Comparison of ENCODE assay signal across 16 mouse cellular contexts in the genomic region with DNA sequence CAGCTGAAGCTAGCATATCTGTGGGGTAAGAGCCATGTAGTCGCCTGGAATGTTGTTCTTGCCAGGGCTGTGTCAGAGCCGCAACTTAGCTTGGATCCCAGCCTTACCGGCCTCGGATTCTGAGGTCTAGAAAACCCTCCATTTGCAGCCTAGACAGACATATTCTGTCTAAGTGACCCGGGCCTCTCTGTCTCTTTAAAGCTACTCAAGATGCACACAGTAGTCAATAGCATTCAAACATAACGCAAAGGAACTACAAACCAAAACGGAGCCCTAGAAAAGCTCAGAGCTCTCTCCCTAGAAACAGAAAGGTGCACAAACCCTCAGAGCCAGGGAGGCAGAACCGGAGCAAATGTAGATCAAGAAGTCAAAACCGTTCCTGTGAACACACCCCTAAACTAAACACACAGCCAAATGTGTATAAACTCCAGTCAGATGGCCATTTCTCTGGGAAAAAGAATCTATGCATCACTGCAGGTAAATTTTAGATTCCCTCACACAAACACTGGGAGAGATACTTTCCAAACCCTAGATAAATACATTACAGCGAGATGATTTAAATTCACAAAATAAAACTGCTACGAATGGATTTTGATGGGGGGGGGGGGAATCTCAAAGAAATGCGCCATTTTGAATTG. TPM values are rescaled to one million over a fixed set of nuclear protein-coding genes. Genes with fewer than 3 reads are reported as not detected.
A peak's percentile ranks its signal among the peaks of the same experiment; 100 is the strongest.
DNase-seq lines count a peak whose midpoint lies in the region; ATAC-seq and TF ChIP-seq lines count a peak whose summit lies in the region.
"Had no signal": no experiment of that assay in that cellular context is flagged by ENCODE, and none has a peak within 500 bp of the region (broad histone marks: within the 10 kb centered on the region; RNA-seq: fewer than 3 reads in every experiment).

No protein-coding gene starts in this region.

- intact Hi-C loops in gastrocnemius, adult 2 months (cut with DNase I) = no loop called here

- H3K4me3 ChIP-seq in gastrocnemius, adult 2 months = peak overlapping the region; percentile 67
- H3K4me3 ChIP-seq in midbrain, embryonic 10.5 days = no peak overlapping the region
- H3K4me3 ChIP-seq in midbrain, embryonic 15.5 days = no peak overlapping the region
- H3K4me3 ChIP-seq in intestine, embryonic 15.5 days (replicated peaks) = peak overlapping the region; percentile 36
- H3K4me3 ChIP-seq in stomach, embryonic 16.5 days (replicated peaks; ENCODE audit: low read length) = peak overlapping the region; percentile 56

- ATAC-seq in midbrain, embryonic 15.5 days (replicated peaks) = no peak
- ATAC-seq in intestine, embryonic 15.5 days = no peak
- no peak for ATAC-seq in stomach, embryonic 16.5 days (ENCODE audit: insufficient read depth, low FRiP score)
- ATAC-seq: activated CD4-positive, CD25-positive, alpha-beta regulatory T cell, adult 4 months; inflammation-experienced regulatory T-cells, adult 6 months had no signal

- peaks cover 43% of the 10 kb centered on the region for H3K4me1 ChIP-seq in midbrain, embryonic 10.5 days
- peaks cover 23% of the 10 kb centered on the region for H3K4me1 ChIP-seq in midbrain, embryonic 15.5 days
- H3K4me1 ChIP-seq in intestine, embryonic 15.5 days (replicated peaks) = peaks cover 32% of the 10 kb centered on the region
- peaks cover 16% of the 10 kb centered on the region; the same call in 1 of the 2 replicates for H3K4me1 ChIP-seq in stomach, embryonic 16.5 days (ENCODE audit: control insufficient read depth, insufficient read depth, low read length)

- no peaks in the 10 kb centered on the region for H3K36me3 ChIP-seq in midbrain, embryonic 10.5 days
- H3K36me3 ChIP-seq in midbrain, embryonic 15.5 days (replicated peaks) = no peaks in the 10 kb centered on the region
- no peaks in the 10 kb centered on the region for H3K36me3 ChIP-seq in intestine, embryonic 15.5 days
- no peaks in the 10 kb centered on the region for H3K36me3 ChIP-seq in stomach, embryonic 16.5 days (ENCODE audit: control insufficient read depth, insufficient read depth, low read length)

- no peak overlapping the region for H3K9ac ChIP-seq in midbrain, embryonic 15.5 days
- H3K9ac ChIP-seq in intestine, embryonic 15.5 days = peak overlapping the region; percentile 39
- peak overlapping the region; percentile 78 for H3K9ac ChIP-seq in stomach, embryonic 16.5 days (ENCODE audit: low read length)

- H3K27ac ChIP-seq in gastrocnemius, adult 2 months = peak overlapping the region; percentile 50; the same call in 1 of the 2 replicates
- H3K27ac ChIP-seq in midbrain, embryonic 10.5 days (replicated peaks) = no peak overlapping the region
- H3K27ac ChIP-seq in midbrain, embryonic 15.5 days = no peak overlapping the region
- H3K27ac ChIP-seq in intestine, embryonic 15.5 days = 0 out of 2 replicates have a peak overlapping the region, but pooled peaks have one; percentile 49
- H3K27ac ChIP-seq in stomach, embryonic 16.5 days (ENCODE audit: low read length) = peak overlapping the region; percentile 91

- H3K4me2 ChIP-seq in midbrain, embryonic 15.5 days = no peak overlapping the region
- peak overlapping the region; percentile 60 for H3K4me2 ChIP-seq in intestine, embryonic 15.5 days (replicated peaks)
- H3K4me2 ChIP-seq in stomach, embryonic 16.5 days (ENCODE audit: low read depth, low read length) = peak overlapping the region; percentile 74

- WGBS in midbrain, embryonic 10.5 days = 1% methylated on average over 12 of the region's 12 CpGs
- under 1% methylated on average over 12 of the region's 12 CpGs for WGBS in midbrain, embryonic 15.5 days
- 6% methylated on average over 12 of the region's 12 CpGs for WGBS in intestine, embryonic 15.5 days
- 6% methylated on average over 12 of the region's 12 CpGs for WGBS in stomach, embryonic 16.5 days

- no peaks in the 10 kb centered on the region for H3K9me3 ChIP-seq in midbrain, embryonic 10.5 days (replicated peaks)
- H3K9me3 ChIP-seq in midbrain, embryonic 15.5 days = no peaks in the 10 kb centered on the region
- no peaks in the 10 kb centered on the region for H3K9me3 ChIP-seq in intestine, embryonic 15.5 days
- H3K9me3 ChIP-seq in stomach, embryonic 16.5 days (replicated peaks; ENCODE audit: control insufficient read depth, low read length) = no peaks in the 10 kb centered on the region

- DNase-seq in gastrocnemius, adult 2 months = no peak
- no peak for DNase-seq in gastrocnemius, adult 8-10 months (ENCODE audit: low spot score in 2 of 2)
- DNase-seq in midbrain, embryonic 10.5 days (ENCODE audit: low spot score) = peak; percentile 33
- DNase-seq in adrenal gland, postnatal 25 days = no peak
- DNase-seq in adrenal gland, adult 8-10 months = no peak
- DNase-seq: gastrocnemius, postnatal 25 days; lung, postnatal 14 days; right cerebral cortex, postnatal 14 days had no signal

- no peak for TF ChIP-seq CTCF in gastrocnemius, adult 2 months (IDR thresholded peaks at IDR 0.05)

- H3K27me3 ChIP-seq in midbrain, embryonic 10.5 days (ENCODE audit: low read depth, poor library complexity, severe bottlenecking) = peaks cover 100% of the 10 kb centered on the region
- H3K27me3 ChIP-seq in midbrain, embryonic 15.5 days (replicated peaks) = peaks cover 83% of the 10 kb centered on the region
- H3K27me3 ChIP-seq in intestine, embryonic 15.5 days (replicated peaks) = peaks cover 83% of the 10 kb centered on the region
- H3K27me3 ChIP-seq in stomach, embryonic 16.5 days (ENCODE audit: control insufficient read depth, insufficient read depth, low read length) = peaks cover 27% of the 10 kb centered on the region; the same call in 1 of the 2 replicates

RNA-seq across cellular contexts. Expression of a gene that starts 6.9 kb away (rescaled TPM):
- under 1 TPM; 0.15 to 0.22 TPM for total RNA-seq in gastrocnemius, adult 2 months (2021)
- under 1 TPM; 0.12 to 0.27 (median 0.21) TPM for total RNA-seq in gastrocnemius, adult 8-10 months (2022)
- polyA plus RNA-seq in midbrain, embryonic 10.5 days (2016; fragmentation: Nextera tagmentation; extraction: Ambion mirVana) = 0.42 TPM in 1 of 2 replicates, not detected in the other
- polyA plus RNA-seq in midbrain, embryonic 15.5 days (2015; fragmentation: Nextera tagmentation; extraction: Ambion mirVana) = 2.9 and 3.7 TPM in 2 replicates
- polyA plus RNA-seq in intestine, embryonic 15.5 days (2015; fragmentation: Nextera tagmentation; extraction: Ambion mirVana) = 15.2 and 18.4 TPM in 2 replicates
- 106 and 110 TPM in 2 replicates for polyA plus RNA-seq in stomach, embryonic 16.5 days (2015; fragmentation: Nextera tagmentation; extraction: Ambion mirVana)
- not detected in 2 replicates for total RNA-seq in adrenal gland, postnatal 25 days (2021)
- total RNA-seq in adrenal gland, adult 8-10 months (2022) = not detected
- total RNA-seq: left cerebral cortex, postnatal 36 days; neutrophil, adult 5-6 weeks had no signal
- polyA plus RNA-seq: activated CD4-positive, CD25-positive, alpha-beta regulatory T cell, adult 4 months; inflammation-experienced regulatory T-cells, adult 6 months had no signal

RNA-seq across cellular contexts. Expression of a gene that starts 44.8 kb away (rescaled TPM):
- total RNA-seq in gastrocnemius, adult 2 months (2021) = under 1 TPM; 0.23 to 0.39 TPM
- total RNA-seq in gastrocnemius, adult 8-10 months (2022) = under 1 TPM in 1 of 4 experiments, not detected in 3; 0.38 TPM
- not detected in 2 replicates for polyA plus RNA-seq in midbrain, embryonic 10.5 days (2016; fragmentation: Nextera tagmentation; extraction: Ambion mirVana)
- polyA plus RNA-seq in midbrain, embryonic 15.5 days (2015; fragmentation: Nextera tagmentation; extraction: Ambion mirVana) = 0.13 and 0.17 TPM in 2 replicates
- not detected in 2 replicates for polyA plus RNA-seq in intestine, embryonic 15.5 days (2015; fragmentation: Nextera tagmentation; extraction: Ambion mirVana)
- polyA plus RNA-seq in stomach, embryonic 16.5 days (2015; fragmentation: Nextera tagmentation; extraction: Ambion mirVana) = 0.10 TPM in 1 of 2 replicates, not detected in the other
- total RNA-seq in adrenal gland, postnatal 25 days (2021) = 0.30 TPM in 1 of 2 replicates, not detected in the other
- 1 to 10 TPM in 1 of 4 experiments, under 1 TPM in 3; 0.32 to 1.1 (median 0.39) TPM for total RNA-seq in adrenal gland, adult 8-10 months (2022)
- total RNA-seq: gastrocnemius, postnatal 25 days; neutrophil, adult 5-6 weeks had no signal
- polyA plus RNA-seq: forebrain, embryonic 11.5 days; inflammation-experienced regulatory T-cells, adult 6 months had no signal

Comparison
In these comparisons a context has a peak if more than half of its experiments do, and no peak if none do; other contexts are left out.
1. H3K27ac ChIP-seq: peak in gastrocnemius, adult 2 months (single experiment), intestine, embryonic 15.5 days (single experiment) and stomach, embryonic 16.5 days (single experiment); none in midbrain, embryonic 10.5 days (single experiment) and midbrain, embryonic 15.5 days (single experiment).
2. H3K4me3 ChIP-seq: peak in gastrocnemius, adult 2 months (single experiment), intestine, embryonic 15.5 days (single experiment) and stomach, embryonic 16.5 days (single experiment); none in midbrain, embryonic 10.5 days (single experiment) and midbrain, embryonic 15.5 days (single experiment).